Mouse (Mus musculus) lung, adult 2 months (tissue): Measurements from ENCODE around the gene Ap1g2.

ENCODE experiments used
- CTCF ChIP-seq: fragments of 200-500 bp; IDR thresholded peaks from 2 replicates; pipeline ENCODE4 v1.5.1; 2011; ENCODE audit warnings: mild to moderate bottlenecking, low read length, control low read depth; ENCODE audit not compliant: insufficient read depth
- POLR2A ChIP-seq: fragments of 200-500 bp; IDR thresholded peaks from 2 replicates; pipeline ENCODE4 v1.6.1; 2011; ENCODE audit warnings: low read depth, mild to moderate bottlenecking, control low read depth, low read length, borderline replicate concordance; ENCODE audit errors: extremely low read depth

DNA sequence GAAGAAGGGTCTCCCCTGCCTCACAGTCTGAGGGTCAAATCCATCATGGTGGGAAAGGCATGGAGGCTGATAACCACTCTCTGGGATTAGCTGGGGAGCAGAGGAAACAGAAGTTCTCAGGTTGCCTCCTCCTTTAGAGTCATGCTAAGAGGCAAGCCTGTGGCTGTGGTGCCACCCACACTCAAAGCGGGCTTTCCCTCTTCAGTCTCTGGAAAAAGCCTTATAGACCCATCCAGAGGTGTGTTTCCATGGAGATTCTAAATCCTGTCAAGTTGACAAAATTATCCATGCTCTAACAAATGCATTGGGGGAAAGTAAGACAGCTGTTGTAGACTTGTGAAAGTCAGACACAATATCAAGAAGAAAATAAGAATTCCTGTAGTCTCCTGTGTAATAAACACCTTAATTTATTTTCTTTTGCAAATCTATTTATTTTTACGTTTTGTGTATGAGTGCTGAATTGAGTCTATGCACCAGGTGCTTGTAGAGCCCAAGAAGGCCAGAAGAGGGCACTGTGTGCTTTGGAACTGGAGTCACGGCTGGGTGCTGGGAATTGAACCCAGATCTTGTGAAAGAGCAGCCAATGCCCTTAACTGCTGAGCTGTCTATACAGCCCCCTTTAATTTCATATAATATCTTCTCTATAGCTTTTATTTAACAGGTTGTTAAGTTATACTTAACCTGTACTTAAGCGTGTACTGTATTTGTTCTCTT is 13.2 kb upstream of the Ap1g2 start:
- TF ChIP-seq CTCF (peak; percentile 28; the same call in 1 of the 2 replicates), POLR2A (no peak)
